Mouse (Mus musculus) bone marrow, adult 2 months (tissue): Measurements from ENCODE around the gene Hoxb3. TPM values are rescaled to one million over a fixed set of nuclear protein-coding genes. Genes with fewer than 3 reads are reported as not detected.

ENCODE experiments used
- H3K27ac ChIP-seq: fragments of 200-500 bp; 2 replicates; pipeline ENCODE4 v1.5.1; 2012; ENCODE audit warnings: low read depth, mild to moderate bottlenecking, control low read depth, inconsistent platforms, low read length; ENCODE audit not compliant: control insufficient read depth, poor library complexity, insufficient read depth
- H3K4me1 ChIP-seq: fragments of 200-500 bp; 2 replicates; pipeline ENCODE4 v1.6.1; 2011; ENCODE audit warnings: low read length; ENCODE audit not compliant: control insufficient read depth, insufficient read depth
- H3K4me3 ChIP-seq: fragments of 200-500 bp; replicated peaks from 2 replicates; pipeline ENCODE3; 2011; ENCODE audit warnings: mild to moderate bottlenecking, low read depth, low read length, control low read depth; ENCODE audit not compliant: control insufficient read depth
- CTCF ChIP-seq: fragments of 200-500 bp; IDR thresholded peaks from 2 replicates; pipeline ENCODE4 v1.5.1; 2011; ENCODE audit warnings: low read length, control low read depth; ENCODE audit not compliant: control insufficient read depth, insufficient read depth
- POLR2A ChIP-seq: fragments of 200-500 bp; IDR thresholded peaks from 2 replicates; pipeline ENCODE4 v1.6.1; 2011; ENCODE audit warnings: low read depth, mild to moderate bottlenecking, control low read depth, low read length, borderline replicate concordance; ENCODE audit not compliant: control insufficient read depth
- WGBS: fragments of 180-500 bp; shearing (Covaris S2); methylation state at CpG from one replicate; pipeline ENCODE4 v1.1.7; 2018; 5-methylcytosine and 5-hydroxymethylcytosine counted together
- polyA plus RNA-seq: library from polyadenylated mRNA; stranded (reverse); fragments of >200 nt; gene quantifications from 2 replicates; pipeline ENCODE4 v1.2.4, GENCODE M21; 2011; ENCODE audit warnings: low replicate concordance; ENCODE audit not compliant: missing spikeins, insufficient read depth, insufficient read length

The Hoxb3 gene
- polyA plus RNA-seq, 1 experiment = 1.0 TPM

GRCm38 (mm10) chr11:96336597-96336996 is 13.5 kb downstream of the Hoxb3 start:
- no peaks in the 10 kb centered on the region; the same call in 1 of the 2 replicates for H3K4me1 ChIP-seq
- no peak overlapping the region for H3K27ac ChIP-seq
- TF ChIP-seq CTCF (no peak), POLR2A (no peak)
- 69% methylated on average over 2 of the region's 2 CpGs for WGBS
- no peak overlapping the region for H3K4me3 ChIP-seq

DNA sequence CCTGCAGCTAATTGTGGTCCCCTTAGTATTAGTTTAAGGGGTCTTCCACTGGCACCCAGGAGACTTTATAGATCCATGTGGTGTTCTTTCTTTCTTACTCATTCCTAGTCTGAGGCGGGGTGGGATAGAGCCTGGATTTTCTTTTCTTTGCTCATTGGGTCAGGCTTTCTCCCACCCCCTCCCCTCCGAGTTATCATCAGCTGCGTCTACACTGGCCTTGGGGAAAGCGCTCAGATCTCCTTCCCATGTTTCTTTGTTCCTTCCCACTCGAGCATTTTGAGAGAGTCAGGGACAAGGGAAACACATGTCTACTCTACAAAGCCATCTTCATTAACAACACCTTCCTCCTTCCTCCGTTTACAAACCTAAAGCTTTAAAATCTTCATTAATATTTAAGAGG is 13.9 kb downstream of the Hoxb3 start:
- WGBS = 74% methylated on average over 6 of the region's 6 CpGs
- no peak overlapping the region for H3K4me3 ChIP-seq
- TF ChIP-seq CTCF (no peak), POLR2A (no peak)

DNA sequence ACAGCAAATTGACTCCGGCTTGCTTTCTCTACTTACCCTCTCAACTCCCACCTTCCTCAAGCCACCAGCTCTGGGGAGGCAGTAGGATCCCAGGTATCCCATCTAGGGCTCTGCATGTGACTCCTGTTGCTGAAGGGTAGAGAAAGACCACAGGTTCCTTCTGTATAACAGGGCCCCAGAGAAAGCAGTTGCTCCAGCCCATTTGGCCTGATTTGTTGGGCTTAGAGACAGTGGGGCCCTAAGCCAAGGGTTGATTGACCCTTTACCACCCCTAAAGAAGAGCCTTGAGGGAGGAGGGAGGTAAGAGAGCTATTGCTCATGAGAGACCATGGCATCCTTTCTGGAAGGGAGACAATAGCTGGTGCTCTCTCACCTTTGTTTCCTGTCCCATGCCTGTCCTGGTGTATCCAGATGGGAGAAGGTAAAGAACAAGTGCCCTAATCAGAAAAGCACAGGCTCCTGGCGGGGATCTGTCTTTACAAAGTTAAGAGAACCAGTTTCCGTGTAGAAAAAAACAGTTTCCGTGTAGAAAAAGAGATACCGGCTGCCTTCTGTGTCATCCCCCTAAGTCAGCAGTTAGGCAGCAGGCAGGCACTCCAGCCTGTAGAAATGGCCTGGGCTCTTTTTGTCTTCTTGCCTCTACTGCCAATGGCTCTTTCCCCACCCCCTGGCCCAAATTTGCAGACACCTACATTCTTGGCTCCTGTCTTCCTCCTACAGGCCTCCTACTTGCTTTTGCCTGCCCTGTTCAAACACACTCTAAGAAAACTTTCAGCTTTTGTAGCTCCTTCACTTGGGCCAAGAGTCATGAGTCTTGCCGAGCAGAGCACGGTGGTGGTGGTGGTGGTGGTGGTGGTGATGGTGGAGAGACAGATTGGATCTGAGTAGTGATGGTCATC is 16.1 kb downstream of the Hoxb3 start:
- TF ChIP-seq POLR2A (no peak), CTCF (no peak)
- Histone ChIP-seq H3K27ac (no peak overlapping the region), H3K4me1 (no peaks in the 10 kb centered on the region; the same call in 1 of the 2 replicates), H3K4me3 (no peak overlapping the region)
- 78% methylated on average over 7 of the region's 7 CpGs for WGBS

More for the DNA sequence above, 13.9 kb downstream of the Hoxb3 start:
- H3K27ac ChIP-seq = no peak overlapping the region
- H3K4me1 ChIP-seq = no peaks in the 10 kb centered on the region; the same call in 1 of the 2 replicates

DNA sequence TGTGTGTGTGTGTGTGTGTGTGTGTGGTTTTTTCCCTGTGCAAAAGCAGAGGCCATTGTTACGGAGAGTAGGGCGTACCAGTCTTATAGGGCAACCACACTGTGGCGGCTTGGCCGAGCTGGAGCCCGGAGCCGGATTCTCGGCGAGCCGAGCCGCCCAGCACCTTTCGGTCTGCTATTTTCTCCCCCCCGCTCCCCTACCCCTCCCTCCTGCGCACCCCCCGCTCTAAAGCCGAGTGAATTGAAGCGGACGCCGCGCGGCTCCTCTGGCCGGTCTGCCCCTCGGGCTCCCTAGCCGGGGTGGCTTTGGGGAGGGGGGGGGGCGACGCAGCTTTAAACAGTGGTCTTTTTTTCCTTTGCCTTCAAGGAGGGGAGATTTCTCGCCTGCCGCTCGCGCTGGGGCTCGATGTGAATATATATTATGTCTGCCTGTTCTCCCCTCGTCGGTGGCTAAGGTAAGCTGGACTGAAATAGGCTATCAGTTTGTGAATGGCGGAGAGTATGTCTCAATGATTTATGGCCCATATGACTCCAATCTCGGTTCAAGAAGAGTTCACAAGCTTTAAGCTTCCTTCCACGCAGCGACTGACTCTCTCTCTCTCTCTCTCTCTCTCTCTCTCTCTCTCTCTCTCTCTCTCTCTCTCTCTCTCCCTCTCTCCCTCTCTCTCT is 17.7 kb downstream of the Hoxb3 start:
- H3K27ac ChIP-seq = no peak overlapping the region

GRCm38 (mm10) chr11:96341701-96342575 is 18.8 kb downstream of the Hoxb3 start:
- WGBS = 79% methylated on average over 40 of the region's 40 CpGs
- H3K4me3 ChIP-seq = no peak overlapping the region
- H3K27ac ChIP-seq = no peak overlapping the region
- no peaks in the 10 kb centered on the region for H3K4me1 ChIP-seq
- TF ChIP-seq POLR2A (peak; percentile 12; the same call in 1 of the 2 replicates), CTCF (no peak)

More for the DNA sequence above, 17.7 kb downstream of the Hoxb3 start:
- TF ChIP-seq CTCF = no peak
- TF ChIP-seq POLR2A = no peak
- Histone ChIP-seq H3K4me1 (no peaks in the 10 kb centered on the region; the same call in 1 of the 2 replicates), H3K4me3 (no peak overlapping the region)
- 4% methylated on average over 35 of the region's 36 CpGs for WGBS

GRCm38 (mm10) chr11:96342576-96342930 is 19.4 kb downstream of the Hoxb3 start:
- no peak overlapping the region for H3K27ac ChIP-seq
- WGBS = 63% methylated on average over 4 of the region's 4 CpGs
- H3K4me3 ChIP-seq = no peak overlapping the region
- no peaks in the 10 kb centered on the region for H3K4me1 ChIP-seq
- TF ChIP-seq POLR2A (no peak), CTCF (no peak)

DNA sequence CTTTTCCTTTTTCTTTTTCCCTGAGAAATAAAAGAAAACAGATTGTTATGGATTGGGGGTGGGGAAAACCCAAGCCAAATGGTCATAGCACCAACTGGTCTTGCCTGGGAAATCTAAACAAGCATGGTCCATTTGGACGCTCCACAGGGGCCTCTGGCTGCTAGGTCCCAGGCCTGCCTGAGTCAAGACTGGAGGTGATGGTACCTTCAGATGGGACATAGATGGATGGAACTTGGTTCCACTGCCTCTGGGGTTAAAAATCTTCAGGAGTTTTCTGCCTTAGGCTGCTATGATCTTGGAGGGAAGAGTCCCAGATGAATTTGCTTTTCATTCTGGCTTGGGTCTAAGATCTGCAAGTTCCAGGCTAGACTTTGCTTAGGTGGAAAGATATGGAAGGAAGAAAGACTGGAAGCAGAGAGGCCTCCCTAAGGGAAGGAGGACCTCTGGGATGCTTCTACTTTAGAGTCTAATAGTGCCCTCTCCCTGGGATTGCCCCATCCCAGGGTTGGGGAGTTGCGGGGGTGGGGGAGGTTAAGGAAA is 20.1 kb downstream of the Hoxb3 start:
- Histone ChIP-seq H3K27ac (no peak overlapping the region), H3K4me1 (no peaks in the 10 kb centered on the region), H3K4me3 (no peak overlapping the region)
- 83% methylated on average over 2 of the region's 2 CpGs for WGBS
- TF ChIP-seq POLR2A (no peak), CTCF (no peak)
